Mouse (Mus musculus) midbrain, embryonic 13.5 days (tissue): ENCODE measurements around the gene Pik3r3. TPM values are rescaled to one million over a fixed set of nuclear protein-coding genes. Genes with fewer than 3 reads are reported as not detected.
A peak's percentile ranks its signal among the peaks of the same experiment; 100 is the strongest.
"Not testable (repeated sequence)": the region's sequence is repeated elsewhere in the genome, so short reads cannot be mapped to it uniquely, and the experiment has no call there.

Experiments used
- ATAC-seq: fragments of 200-750 bp; cut with Nextera tagmentation; 2 replicates; pipeline ENCODE4 v1.8.0; 2017; ENCODE audit warnings: mild to moderate bottlenecking, moderate TSS enrichment, moderate library complexity
- H3K27ac ChIP-seq: fragments of 300-500 bp; sonication (generic); 2 replicates; pipeline ENCODE4 v1.5.1; 2015; ENCODE audit warnings: inconsistent platforms, mild to moderate bottlenecking, moderate library complexity
- H3K27me3 ChIP-seq: fragments of 300-500 bp; sonication (generic); 2 replicates; pipeline ENCODE4 v1.6.1; 2015; ENCODE audit warnings: mild to moderate bottlenecking, inconsistent platforms
- H3K36me3 ChIP-seq: fragments of 300-500 bp; sonication (generic); 2 replicates; pipeline ENCODE4 v1.6.1; 2015; ENCODE audit warnings: mild to moderate bottlenecking, inconsistent platforms
- H3K4me1 ChIP-seq: fragments of 300-500 bp; sonication (generic); replicated peaks from 2 replicates; pipeline ENCODE4 v1.6.1; 2015; ENCODE audit warnings: inconsistent platforms
- H3K4me2 ChIP-seq: fragments of 300-500 bp; sonication (generic); replicated peaks from 2 replicates; pipeline ENCODE4 v1.6.1; 2015; ENCODE audit warnings: moderate library complexity, mild to moderate bottlenecking, inconsistent platforms
- H3K4me3 ChIP-seq: fragments of 300-500 bp; sonication (generic); replicated peaks from 2 replicates; pipeline ENCODE4 v1.5.1; 2015; ENCODE audit warnings: mild to moderate bottlenecking, inconsistent platforms
- H3K9ac ChIP-seq: fragments of 300-500 bp; sonication (generic); replicated peaks from 2 replicates; pipeline ENCODE4 v1.6.1; 2015; ENCODE audit warnings: mild to moderate bottlenecking, inconsistent platforms
- H3K9me3 ChIP-seq: fragments of 300-500 bp; sonication (generic); 2 replicates; pipeline ENCODE4 v1.6.1; 2016; ENCODE audit warnings: mild to moderate bottlenecking, inconsistent platforms
- WGBS: fragments of 180-500 bp; shearing (Covaris S2); methylation state at CpG from one replicate; pipeline ENCODE4 v1.1.7; 2015; 5-methylcytosine and 5-hydroxymethylcytosine counted together
- polyA plus RNA-seq: library from polyadenylated mRNA; unstranded; fragments of >200 nt; fragmentation: Nextera tagmentation; extraction: Ambion mirVana; gene quantifications from 2 replicates; pipeline ENCODE4 v1.2.1, GENCODE M21; 2015

The Pik3r3 gene
- polyA plus RNA-seq, 1 experiment from 2014 or later = 111 TPM

DNA sequence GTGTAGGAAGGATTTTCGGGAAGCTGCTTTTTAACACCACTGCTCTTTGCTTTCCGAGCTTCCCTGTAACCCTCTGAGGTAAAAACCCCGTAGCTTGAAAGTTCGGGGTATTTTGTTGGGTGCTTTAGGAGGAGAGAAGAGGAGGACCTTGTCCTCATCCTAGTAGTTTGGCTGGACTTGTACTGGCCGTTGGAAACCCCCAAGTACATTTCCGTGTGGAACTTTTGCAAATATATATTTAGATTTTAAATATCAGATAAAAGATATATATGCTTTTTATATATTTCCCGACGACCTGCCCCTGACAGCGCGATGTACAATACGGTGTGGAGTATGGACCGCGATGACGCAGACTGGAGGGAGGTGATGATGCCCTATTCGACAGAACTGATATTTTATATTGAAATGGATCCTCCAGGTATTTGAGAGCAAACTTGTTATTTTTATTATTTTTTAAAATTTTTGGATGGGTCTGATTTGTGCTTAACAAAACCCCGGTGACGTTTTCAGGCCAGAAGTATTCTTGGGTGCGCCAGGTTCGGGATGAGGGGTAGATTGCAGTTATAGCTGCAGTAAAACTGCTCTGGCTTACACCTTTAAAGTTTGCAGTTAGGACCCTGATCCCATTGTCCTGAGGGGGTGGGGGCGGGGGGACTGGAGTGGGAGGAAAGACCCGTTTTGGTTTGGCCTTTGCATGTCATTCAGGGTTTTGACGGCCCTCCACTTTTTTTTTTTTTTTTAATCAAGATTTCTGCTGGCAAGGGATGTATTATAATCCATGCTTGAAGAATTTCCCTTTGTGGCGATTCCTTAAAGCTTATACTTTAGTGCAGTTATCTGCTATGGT lies 801 bp downstream of the Pik3r3 start:
- Histone ChIP-seq H3K9me3 (no peaks in the 10 kb centered on the region), H3K36me3 (no peaks in the 10 kb centered on the region), H3K4me2 (peak overlapping the region; percentile 55), H3K4me1 (peaks cover 25% of the 10 kb centered on the region), H3K27ac (peak overlapping the region; percentile 100), H3K27me3 (no peaks in the 10 kb centered on the region), H3K4me3 (peak overlapping the region; percentile 76), H3K9ac (peak overlapping the region; percentile 91)
- under 1% methylated on average over 23 of the region's 23 CpGs for WGBS
- ATAC-seq = no peak

DNA sequence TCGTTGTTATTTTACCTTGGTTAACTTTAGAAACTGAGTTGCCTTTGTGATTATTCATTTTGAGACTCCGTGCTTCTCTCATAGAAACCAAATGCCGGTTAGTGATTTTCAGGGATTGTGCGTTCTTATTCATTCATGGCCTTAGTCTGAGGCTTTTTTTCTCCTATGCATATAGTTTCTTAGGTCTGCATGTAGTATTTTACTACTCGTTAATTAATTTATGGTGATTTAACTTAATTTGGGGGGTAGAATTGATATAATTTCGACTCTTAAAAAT lies 1.4 kb downstream of the Pik3r3 start:
- H3K27me3 ChIP-seq = no peaks in the 10 kb centered on the region
- H3K4me1 ChIP-seq = peaks cover 25% of the 10 kb centered on the region
- peak overlapping the region; percentile 91 for H3K9ac ChIP-seq
- peak overlapping the region; percentile 76 for H3K4me3 ChIP-seq
- H3K4me2 ChIP-seq = peak overlapping the region; percentile 55
- no peaks in the 10 kb centered on the region for H3K9me3 ChIP-seq
- peak overlapping the region; percentile 100 for H3K27ac ChIP-seq
- WGBS = 1% methylated on average over 6 of the region's 6 CpGs
- ATAC-seq = no peak
- no peaks in the 10 kb centered on the region for H3K36me3 ChIP-seq

DNA sequence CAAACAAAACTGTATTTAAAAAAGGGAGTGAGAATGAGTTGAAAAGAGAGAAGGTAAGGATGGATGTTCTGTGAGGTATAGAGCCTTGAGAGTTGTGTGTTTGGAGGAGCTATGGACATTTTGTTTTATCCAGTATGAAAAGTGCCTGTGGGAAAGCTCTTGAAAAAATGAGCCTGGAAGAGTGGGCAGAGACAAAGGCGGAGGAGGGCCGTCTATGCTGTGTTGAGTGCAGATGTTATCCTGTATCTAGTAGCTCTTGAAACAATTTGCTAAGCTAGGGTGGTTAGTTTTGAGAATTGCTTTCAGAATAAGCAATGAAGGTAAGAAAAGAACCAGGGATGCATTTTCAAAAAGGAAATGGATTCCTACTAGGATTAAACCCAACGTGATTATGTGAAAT lies 22.0 kb downstream of the Pik3r3 start:
- Histone ChIP-seq H3K9ac (no peak overlapping the region), H3K27me3 (no peaks in the 10 kb centered on the region), H3K4me3 (no peak overlapping the region), H3K4me1 (no peaks in the 10 kb centered on the region), H3K9me3 (no peaks in the 10 kb centered on the region), H3K36me3 (peaks cover 18% of the 10 kb centered on the region), H3K4me2 (no peak overlapping the region), H3K27ac (no peak overlapping the region)
- 75% methylated on average over 3 of the region's 3 CpGs for WGBS
- no peak for ATAC-seq

- Histone ChIP-seq H3K9me3 (no peaks in the 10 kb centered on the region), H3K9ac (no peak overlapping the region), H3K36me3 (peaks cover 16% of the 10 kb centered on the region), H3K4me1 (no peaks in the 10 kb centered on the region), H3K27ac (no peak overlapping the region), H3K4me3 (no peak overlapping the region), H3K4me2 (no peak overlapping the region), H3K27me3 (no peaks in the 10 kb centered on the region)
- 80% methylated on average over 2 of the region's 2 CpGs for WGBS
- ATAC-seq = no peak
Measured at GRCm38 (mm10) chr4:116244240-116244639, 22.8 kb downstream of the Pik3r3 start.

GRCm38 (mm10) chr4:116245926-116246325 lies 24.5 kb downstream of the Pik3r3 start:
- H3K9ac ChIP-seq, H3K9me3 ChIP-seq, H3K4me1 ChIP-seq, H3K27me3 ChIP-seq, H3K4me2 ChIP-seq, H3K36me3 ChIP-seq, ATAC-seq, H3K27ac ChIP-seq, H3K4me3 ChIP-seq: not testable (repeated sequence)
- WGBS = 46% methylated on average over 3 of the region's 3 CpGs

DNA sequence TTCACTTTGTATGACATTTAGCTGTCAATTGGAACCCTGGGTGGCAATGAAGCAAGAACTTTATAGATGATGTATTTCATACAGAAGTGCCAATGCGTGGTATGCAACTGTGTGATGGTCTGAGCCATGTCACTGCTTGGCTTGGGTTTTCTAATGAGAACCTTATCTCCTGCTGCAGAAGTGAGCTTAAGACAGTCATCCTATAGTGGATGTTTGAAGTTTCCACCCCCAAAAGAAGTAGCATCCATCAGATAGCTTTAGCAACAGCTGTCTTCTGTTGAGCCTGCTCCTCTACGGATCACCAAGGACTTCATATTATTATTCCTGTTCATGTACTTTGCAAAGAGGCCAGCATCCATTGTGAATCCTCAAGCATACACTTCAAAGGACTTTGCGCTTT lies 28.6 kb downstream of the Pik3r3 start:
- H3K36me3 ChIP-seq = peaks cover 2% of the 10 kb centered on the region; the same call in 1 of the 2 replicates
- H3K9ac ChIP-seq = no peak overlapping the region
- peaks cover 13% of the 10 kb centered on the region; the same call in 1 of the 2 replicates for H3K4me1 ChIP-seq
- H3K4me3 ChIP-seq = no peak overlapping the region
- no peaks in the 10 kb centered on the region for H3K27me3 ChIP-seq
- 93% methylated on average over 3 of the region's 3 CpGs for WGBS
- no peak overlapping the region for H3K4me2 ChIP-seq
- no peak for ATAC-seq
- no peak overlapping the region for H3K27ac ChIP-seq
- no peaks in the 10 kb centered on the region for H3K9me3 ChIP-seq

DNA sequence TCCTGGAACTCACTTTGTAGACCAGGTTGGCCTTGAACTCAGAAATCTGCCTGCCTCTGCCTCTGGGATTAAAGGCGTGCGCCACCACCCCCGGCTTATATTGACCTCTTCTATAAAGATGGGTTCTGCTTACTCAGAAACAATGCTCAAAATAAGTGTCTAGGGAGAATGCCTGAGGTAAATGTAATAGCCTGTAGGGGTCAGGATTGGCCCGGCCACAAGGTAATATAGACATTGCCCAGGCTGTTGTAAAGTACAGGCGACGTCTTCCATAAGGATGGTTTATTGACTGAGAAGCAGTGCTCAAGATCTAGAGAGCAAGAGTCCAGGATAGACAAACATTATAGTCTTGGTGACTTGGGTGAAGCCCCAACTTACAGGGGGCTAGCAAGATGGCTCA lies 46.8 kb downstream of the Pik3r3 start:
- ATAC-seq = no peak
- Histone ChIP-seq H3K9me3 (no peaks in the 10 kb centered on the region), H3K4me1 (no peaks in the 10 kb centered on the region), H3K4me2 (no peak overlapping the region), H3K27me3 (no peaks in the 10 kb centered on the region), H3K4me3 (no peak overlapping the region), H3K9ac (no peak overlapping the region), H3K27ac (no peak overlapping the region), H3K36me3 (peaks cover 72% of the 10 kb centered on the region)
- 95% methylated on average over 6 of the region's 6 CpGs for WGBS

DNA sequence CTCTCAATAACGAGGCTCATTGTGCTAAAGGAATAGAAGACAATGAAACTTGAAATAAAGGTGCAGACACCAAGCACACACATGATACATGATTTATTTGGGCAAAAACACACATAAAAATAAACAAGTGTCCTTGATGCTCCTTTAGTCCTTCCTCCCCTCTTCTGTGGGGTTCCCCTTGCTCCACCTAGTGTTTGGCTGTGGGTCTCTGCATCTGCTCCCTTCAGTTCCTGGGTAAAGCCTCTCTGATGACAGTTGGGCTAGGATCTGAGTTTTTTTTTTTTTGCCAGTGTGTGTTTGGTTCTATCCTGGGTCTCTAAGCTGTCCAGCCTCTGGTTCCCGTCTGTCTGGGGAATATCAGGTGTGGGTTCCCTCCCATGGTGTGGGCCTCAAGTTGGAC lies 60.8 kb downstream of the Pik3r3 start:
- H3K36me3 ChIP-seq = peaks cover 61% of the 10 kb centered on the region
- 95% methylated on average over 2 of the region's 2 CpGs for WGBS

GRCm38 (mm10) chr4:116291561-116291960 lies 70.1 kb downstream of the Pik3r3 start:
- H3K36me3 ChIP-seq = peaks cover 84% of the 10 kb centered on the region

More for the DNA sequence above, 60.8 kb downstream of the Pik3r3 start:
- no peak for ATAC-seq
- no peak overlapping the region for H3K4me2 ChIP-seq
- H3K9ac ChIP-seq = no peak overlapping the region
- H3K4me3 ChIP-seq = no peak overlapping the region
- H3K9me3 ChIP-seq = no peaks in the 10 kb centered on the region
- H3K27me3 ChIP-seq = no peaks in the 10 kb centered on the region
- no peaks in the 10 kb centered on the region for H3K4me1 ChIP-seq
- H3K27ac ChIP-seq = no peak overlapping the region

GRCm38 (mm10) chr4:116293296-116293695 lies 71.9 kb downstream of the Pik3r3 start:
- WGBS = 90% methylated on average over 12 of the region's 12 CpGs
- no peaks in the 10 kb centered on the region for H3K9me3 ChIP-seq

More at GRCm38 (mm10) chr4:116291561-116291960, 70.1 kb downstream of the Pik3r3 start:
- Histone ChIP-seq H3K4me3 (no peak overlapping the region), H3K27me3 (no peaks in the 10 kb centered on the region), H3K9me3 (no peaks in the 10 kb centered on the region), H3K4me2 (no peak overlapping the region), H3K27ac (no peak overlapping the region; the same call in 1 of the 2 replicates), H3K4me1 (no peaks in the 10 kb centered on the region), H3K9ac (no peak overlapping the region)
- no peak for ATAC-seq
- 91% methylated on average over 6 of the region's 6 CpGs for WGBS

GRCm38 (mm10) chr4:116300878-116301355 lies 79.5 kb downstream of the Pik3r3 start:
- no peak overlapping the region for H3K4me3 ChIP-seq
- H3K9me3 ChIP-seq = no peaks in the 10 kb centered on the region
- H3K9ac ChIP-seq = no peak overlapping the region
- H3K4me1 ChIP-seq = no peaks in the 10 kb centered on the region
- peaks cover 68% of the 10 kb centered on the region for H3K36me3 ChIP-seq
- 77% methylated on average over 4 of the region's 4 CpGs for WGBS
- no peak overlapping the region for H3K27ac ChIP-seq
- H3K4me2 ChIP-seq = no peak overlapping the region
- H3K27me3 ChIP-seq = no peaks in the 10 kb centered on the region
- ATAC-seq = no peak

More at GRCm38 (mm10) chr4:116293296-116293695, 71.9 kb downstream of the Pik3r3 start:
- no peak overlapping the region for H3K27ac ChIP-seq
- H3K9ac ChIP-seq = no peak overlapping the region
- H3K36me3 ChIP-seq = peaks cover 77% of the 10 kb centered on the region
- H3K4me1 ChIP-seq = no peaks in the 10 kb centered on the region
- no peak for ATAC-seq
- H3K4me3 ChIP-seq = no peak overlapping the region
- no peak overlapping the region for H3K4me2 ChIP-seq
- H3K27me3 ChIP-seq = no peaks in the 10 kb centered on the region

- no peaks in the 10 kb centered on the region for H3K9me3 ChIP-seq
- peaks cover 75% of the 10 kb centered on the region for H3K36me3 ChIP-seq
- no peak for ATAC-seq
- no peak overlapping the region for H3K4me2 ChIP-seq
- 19% methylated on average over 1 of the region's 1 CpGs for WGBS
- no peak overlapping the region for H3K4me3 ChIP-seq
- no peaks in the 10 kb centered on the region for H3K27me3 ChIP-seq
- no peaks in the 10 kb centered on the region for H3K4me1 ChIP-seq
- no peak overlapping the region for H3K27ac ChIP-seq
- no peak overlapping the region for H3K9ac ChIP-seq
Measured at GRCm38 (mm10) chr4:116304551-116304950, 83.1 kb downstream of the Pik3r3 start.
